Comparison of ENCODE assay signal across 22 mouse cellular contexts in genomic region chr10:17472536-17472935, GRCm38 (mm10).
DNase-seq lines count a peak whose midpoint lies in the region; ATAC-seq lines count a peak whose summit lies in the region.
"Had no signal": no experiment of that assay in that cellular context is flagged by ENCODE, and none has a peak within 500 bp of the region (broad histone marks: within the 10 kb centered on the region; RNA-seq: fewer than 3 reads in every experiment).

No protein-coding gene starts in this region.

- 0 out of 2 replicates have a peak, but pooled peaks have one; percentile 27 for ATAC-seq in hindbrain, embryonic 11.5 days (ENCODE audit: low FRiP score)
- no peak for ATAC-seq in hindbrain, embryonic 13.5 days (ENCODE audit: low FRiP score)
- ATAC-seq in neural tube, embryonic 15.5 days (ENCODE audit: low FRiP score) = no peak
- ATAC-seq: inflammation-experienced regulatory T-cells, adult 6 months had no signal

- DNase-seq in heart, embryonic 10.5 days (ENCODE audit: low spot score) = no peak
- DNase-seq in heart, adult 8-10 months (ENCODE audit: low spot score) = no peak
- no peak for DNase-seq in hindbrain, embryonic 11.5 days (ENCODE audit: low spot score)
- DNase-seq in neural tube, embryonic 10.5 days (ENCODE audit: extremely low spot score, low spot score) = peak; percentile 36
- DNase-seq in yolk sac, embryonic 10.5 days (ENCODE audit: low spot score) = peak; percentile 62
- DNase-seq in ovary, postnatal 14 days (ENCODE audit: low spot score) = no peak
- DNase-seq: adrenal gland, postnatal 14 days; cerebellum, adult 2 months; cerebellum, postnatal 25 days; gastrocnemius, postnatal 36 days; kidney, adult 18-20 months; midbrain, embryonic 14.5 days; thymus, postnatal 25 days had no signal

- 15% methylated on average over 5 of the region's 5 CpGs for WGBS in heart, embryonic 10.5 days
- 31% methylated on average over 5 of the region's 5 CpGs for WGBS in hindbrain, embryonic 11.5 days
- WGBS in hindbrain, embryonic 13.5 days = 30% methylated on average over 5 of the region's 5 CpGs
- 68% methylated on average over 5 of the region's 5 CpGs for WGBS in neural tube, embryonic 15.5 days

- H3K4me2 ChIP-seq in hindbrain, embryonic 11.5 days (replicated peaks; ENCODE audit: low read depth, low read length) = no peak overlapping the region
- H3K4me2 ChIP-seq in hindbrain, embryonic 13.5 days = no peak overlapping the region
- no peak overlapping the region for H3K4me2 ChIP-seq in neural tube, embryonic 15.5 days
- H3K4me2 ChIP-seq: embryonic facial prominence, embryonic 12.5 days; heart, embryonic 15.5 days; hindbrain, embryonic 12.5 days; limb, embryonic 15.5 days; stomach, embryonic 15.5 days had no signal

- peak overlapping the region; percentile 70 for H3K27ac ChIP-seq in heart, embryonic 10.5 days
- no peak overlapping the region for H3K27ac ChIP-seq in hindbrain, embryonic 11.5 days (ENCODE audit: low read depth, low read length)
- H3K27ac ChIP-seq in hindbrain, embryonic 13.5 days = no peak overlapping the region
- no peak overlapping the region for H3K27ac ChIP-seq in neural tube, embryonic 15.5 days (replicated peaks)
- H3K27ac ChIP-seq: embryonic facial prominence, embryonic 12.5 days; heart, embryonic 15.5 days; hindbrain, embryonic 12.5 days; left cerebral cortex, adult 2 months; limb, embryonic 15.5 days; stomach, embryonic 15.5 days had no signal

- H3K4me1 ChIP-seq in heart, embryonic 10.5 days = peaks cover 17% of the 10 kb centered on the region
- no peaks in the 10 kb centered on the region for H3K4me1 ChIP-seq in hindbrain, embryonic 11.5 days (replicated peaks; ENCODE audit: control insufficient read depth, insufficient read depth, low read length)
- H3K4me1 ChIP-seq in hindbrain, embryonic 13.5 days (replicated peaks) = 0 out of 2 replicates have a peak, but pooled peaks cover 3% of the 10 kb centered on the region
- no peaks in the 10 kb centered on the region for H3K4me1 ChIP-seq in neural tube, embryonic 15.5 days
- H3K4me1 ChIP-seq: embryonic facial prominence, embryonic 12.5 days; limb, embryonic 15.5 days; stomach, embryonic 15.5 days had no signal

- no peaks in the 10 kb centered on the region for H3K27me3 ChIP-seq in heart, embryonic 10.5 days (ENCODE audit: insufficient read depth, poor library complexity, severe bottlenecking)
- no peaks in the 10 kb centered on the region for H3K27me3 ChIP-seq in hindbrain, embryonic 11.5 days (ENCODE audit: control insufficient read depth, insufficient read depth, low read length)
- no peaks in the 10 kb centered on the region for H3K27me3 ChIP-seq in hindbrain, embryonic 13.5 days
- no peaks in the 10 kb centered on the region for H3K27me3 ChIP-seq in neural tube, embryonic 15.5 days (replicated peaks)
- H3K27me3 ChIP-seq: embryonic facial prominence, embryonic 12.5 days; heart, embryonic 15.5 days; hindbrain, embryonic 12.5 days; limb, embryonic 15.5 days; stomach, embryonic 15.5 days had no signal

- H3K36me3 ChIP-seq in heart, embryonic 10.5 days = no peaks in the 10 kb centered on the region
- no peaks in the 10 kb centered on the region for H3K36me3 ChIP-seq in hindbrain, embryonic 11.5 days (ENCODE audit: control insufficient read depth, insufficient read depth, low read length)
- H3K36me3 ChIP-seq in hindbrain, embryonic 13.5 days = no peaks in the 10 kb centered on the region
- H3K36me3 ChIP-seq in neural tube, embryonic 15.5 days = no peaks in the 10 kb centered on the region
- H3K36me3 ChIP-seq: embryonic facial prominence, embryonic 12.5 days; heart, embryonic 15.5 days; hindbrain, embryonic 12.5 days; limb, embryonic 15.5 days; stomach, embryonic 15.5 days had no signal

- no peak overlapping the region; the same call in 1 of the 2 replicates for H3K4me3 ChIP-seq in heart, embryonic 10.5 days
- H3K4me3 ChIP-seq in hindbrain, embryonic 11.5 days (ENCODE audit: low read depth, low read length) = no peak overlapping the region
- no peak overlapping the region for H3K4me3 ChIP-seq in hindbrain, embryonic 13.5 days
- H3K4me3 ChIP-seq in neural tube, embryonic 15.5 days (replicated peaks) = no peak overlapping the region
- H3K4me3 ChIP-seq: embryonic facial prominence, embryonic 12.5 days; heart, embryonic 15.5 days; hindbrain, embryonic 12.5 days; left cerebral cortex, adult 2 months; limb, embryonic 15.5 days; stomach, embryonic 15.5 days had no signal

- no peaks in the 10 kb centered on the region for H3K9me3 ChIP-seq in heart, embryonic 10.5 days
- no peaks in the 10 kb centered on the region for H3K9me3 ChIP-seq in hindbrain, embryonic 11.5 days (ENCODE audit: control insufficient read depth, low read length)
- H3K9me3 ChIP-seq in hindbrain, embryonic 13.5 days = no peaks in the 10 kb centered on the region
- H3K9me3 ChIP-seq in neural tube, embryonic 15.5 days (replicated peaks) = no peaks in the 10 kb centered on the region
- H3K9me3 ChIP-seq: embryonic facial prominence, embryonic 12.5 days; heart, embryonic 15.5 days; hindbrain, embryonic 12.5 days; limb, embryonic 15.5 days; stomach, embryonic 15.5 days had no signal

- no peak overlapping the region for H3K9ac ChIP-seq in hindbrain, embryonic 11.5 days (ENCODE audit: low read depth, low read length)
- H3K9ac ChIP-seq in hindbrain, embryonic 13.5 days = no peak overlapping the region
- no peak overlapping the region for H3K9ac ChIP-seq in neural tube, embryonic 15.5 days (replicated peaks)
- H3K9ac ChIP-seq: embryonic facial prominence, embryonic 12.5 days; heart, embryonic 15.5 days; hindbrain, embryonic 12.5 days; limb, embryonic 15.5 days; stomach, embryonic 15.5 days had no signal

Comparison
In these comparisons a context has a peak if more than half of its experiments do, and no peak if none do; other contexts are left out.
1. DNase-seq: peak in neural tube, embryonic 10.5 days (single experiment) and yolk sac, embryonic 10.5 days (single experiment); none in heart, embryonic 10.5 days (single experiment), heart, adult 8-10 months (single experiment), hindbrain, embryonic 11.5 days (single experiment) and ovary, postnatal 14 days (single experiment).